Mouse (Mus musculus): Measurements from ENCODE around the gene Ppia.
"Not testable (repeated sequence)": the region's sequence is repeated elsewhere in the genome, so short reads cannot be mapped to it uniquely, and the experiment has no call there.

- TF ChIP-seq CTCF (conservative IDR thresholded peaks at IDR 0.05; ENCODE audit: insufficient read depth, insufficient read length, low read depth, low read length); POLR2A (IDR thresholded peaks at IDR 0.05; ENCODE audit: low read depth, low read length): not testable (repeated sequence)
Observed at GRCm38 (mm10) chr11:6448155-6448554, 32.9 kb downstream of the Ppia start.
